Mouse (Mus musculus) cerebellum, adult 2 months (tissue): ENCODE results near the gene 2010111I01Rik.

Source experiments
- CTCF ChIP-seq: fragments of 200-500 bp; IDR thresholded peaks from 2 replicates; pipeline ENCODE4 v1.5.1; 2011; ENCODE audit warnings: low read depth, mild to moderate bottlenecking, control low read depth, low read length, moderate library complexity, borderline replicate concordance; ENCODE audit not compliant: insufficient read depth
- POLR2A ChIP-seq: fragments of 200-500 bp; IDR thresholded peaks from 2 replicates; pipeline ENCODE4 v1.6.1; 2011; ENCODE audit warnings: low read length, control low read depth, borderline replicate concordance; ENCODE audit not compliant: insufficient read depth

- TF ChIP-seq CTCF (no peak), POLR2A (no peak)
Observed at GRCm38 (mm10) chr13:63102848-63103585, 138.3 kb downstream of the 2010111I01Rik start.
